Mouse (Mus musculus) layer of hippocampus, adult 9-11 months (tissue): ENCODE data around the gene Gm20683.

ENCODE experiments used
- DNase-seq: peaks from one replicate; pipeline ENCODE4 v3.0.0; 2022

Gm20683 gene

GRCm38 (mm10) chr17:25839455-25840235 lies 1.9 kb downstream of the Gm20683 start:
- DNase-seq, result no peak

GRCm38 (mm10) chr17:25838904-25839303 lies 2.7 kb downstream of the Gm20683 start:
- DNase-seq, result no peak

GRCm38 (mm10) chr17:25837533-25837932 lies 4.0 kb downstream of the Gm20683 start:
- no peak for DNase-seq

- peak; percentile 88 for DNase-seq
Measured at GRCm38 (mm10) chr17:25837076-25837410, 4.5 kb downstream of the Gm20683 start, which contains the start of gene Rhbdl1. Rhbdl1 (minus strand) TSS chr17:25837295.

GRCm38 (mm10) chr17:25836397-25837075 lies 5.0 kb downstream of the Gm20683 start:
- DNase-seq, result no peak

GRCm38 (mm10) chr17:25835816-25836215 lies 5.7 kb downstream of the Gm20683 start:
- no peak for DNase-seq

- no peak for DNase-seq
Measured at GRCm38 (mm10) chr17:25835301-25835700, 6.3 kb downstream of the Gm20683 start.

GRCm38 (mm10) chr17:25834595-25835222 lies 6.9 kb downstream of the Gm20683 start:
- no peak for DNase-seq

GRCm38 (mm10) chr17:25833961-25834594 lies 7.5 kb downstream of the Gm20683 start:
- no peak for DNase-seq

- peak; percentile 94 for DNase-seq
Measured at GRCm38 (mm10) chr17:25833291-25833663, 8.3 kb downstream of the Gm20683 start, which contains the start of gene Stub1. Stub1 (minus strand) TSS chr17:25833404.

GRCm38 (mm10) chr17:25832436-25833290 lies 8.9 kb downstream of the Gm20683 start:
- peak; percentile 100 for DNase-seq

GRCm38 (mm10) chr17:25831451-25832281 lies 9.9 kb downstream of the Gm20683 start:
- no peak for DNase-seq

GRCm38 (mm10) chr17:25830806-25831431 lies 10.6 kb downstream of the Gm20683 start:
- no peak for DNase-seq

GRCm38 (mm10) chr17:25830200-25830753 lies 11.3 kb downstream of the Gm20683 start:
- no peak for DNase-seq

GRCm38 (mm10) chr17:25829558-25830017 lies 12.0 kb downstream of the Gm20683 start:
- no peak for DNase-seq

GRCm38 (mm10) chr17:25828712-25829557 lies 12.6 kb downstream of the Gm20683 start, which contains the start of gene Jmjd8:
Jmjd8 (plus strand) TSS chr17:25828867.
- peak; percentile 87 for DNase-seq

GRCm38 (mm10) chr17:25828223-25828594 lies 13.4 kb downstream of the Gm20683 start:
- DNase-seq, result no peak

- DNase-seq, result no peak
Measured at GRCm38 (mm10) chr17:25827546-25828222, 13.9 kb downstream of the Gm20683 start.

- no peak for DNase-seq
Measured at GRCm38 (mm10) chr17:25827011-25827410, 14.6 kb downstream of the Gm20683 start.
